Mouse (Mus musculus): ENCODE measurements around the gene Ttll2. TPM values are rescaled to one million over a fixed set of nuclear protein-coding genes. Genes with fewer than 3 reads are reported as not detected.

Ttll2 gene
- polyA plus RNA-seq (2015; fragmentation: Illumina TruSeq; extraction: RNeasy Lipid Tissue Mini Kit (QIAGEN cat#74804); ENCODE audit: insufficient read depth, low read depth, low replicate concordance): not detected

DNA sequence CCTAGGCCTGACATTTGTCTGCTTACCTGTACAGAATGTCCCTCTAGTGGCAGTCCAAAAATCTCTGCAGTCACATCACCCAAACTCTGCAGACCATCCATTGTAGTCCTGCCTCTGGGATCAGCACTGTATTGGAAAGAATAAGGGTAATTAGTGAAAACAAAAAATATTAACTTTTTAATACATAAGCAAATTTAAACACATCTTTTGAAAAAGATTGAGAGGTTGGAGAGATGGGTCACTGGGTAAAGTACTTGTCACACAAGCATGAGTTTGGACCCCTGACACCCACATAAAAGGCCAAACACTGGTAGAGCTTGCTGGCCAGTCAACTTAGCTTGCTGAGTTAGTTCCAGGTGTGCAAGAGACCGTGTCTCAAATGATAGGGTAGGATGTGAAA, at the start of gene Ttll2:
TSS of gene Ttll2 (minus strand) at position 101 of the 400 bp plus-strand sequence.

DNA sequence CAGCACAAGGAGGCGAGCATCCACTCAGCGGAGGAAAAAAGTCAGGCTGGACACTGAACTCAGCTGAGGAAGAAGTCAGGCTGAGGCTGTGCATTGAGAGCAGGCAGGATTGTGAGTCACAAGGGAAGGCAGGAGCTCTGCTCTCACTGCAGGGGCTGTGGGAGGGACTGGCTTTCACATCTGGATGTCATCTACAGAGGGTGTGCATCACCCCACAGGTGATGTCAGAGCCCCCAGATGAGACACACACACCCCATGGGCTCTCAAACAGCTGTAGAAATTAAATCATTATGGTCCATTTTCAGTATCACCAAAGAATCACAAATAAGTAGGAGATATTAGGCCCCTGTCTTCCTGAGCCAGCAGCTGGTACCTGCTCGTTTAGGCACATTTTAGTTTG, 32.9 kb upstream of the Ttll2 start, which contains the start of gene Unc93a2:
TSS of gene Unc93a2 (minus strand) at position 101 of the 400 bp plus-strand sequence.

DNA sequence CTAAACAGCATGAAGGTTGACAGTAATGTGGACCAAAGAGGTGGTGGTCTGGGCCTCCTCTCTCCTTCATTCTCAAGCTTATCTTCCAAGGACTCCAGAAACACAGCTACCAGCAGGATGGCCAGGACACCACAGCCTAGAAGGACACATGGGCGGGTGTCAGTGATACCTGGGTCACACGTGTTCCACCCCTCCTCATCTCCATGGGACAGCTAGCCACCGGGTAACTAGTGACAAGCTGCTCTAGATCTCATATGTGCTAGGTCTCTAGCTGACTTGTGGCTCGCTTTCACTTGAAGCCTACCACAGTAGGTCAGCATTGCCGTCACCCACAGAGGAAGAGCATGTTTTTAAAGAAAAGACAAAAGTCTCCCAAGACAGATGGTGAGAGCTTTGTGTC, 19.4 kb upstream of the Ttll2 start, which contains the start of gene Gm49630:
TSS of gene Gm49630 (minus strand) at position 101 of the 400 bp plus-strand sequence.

DNA sequence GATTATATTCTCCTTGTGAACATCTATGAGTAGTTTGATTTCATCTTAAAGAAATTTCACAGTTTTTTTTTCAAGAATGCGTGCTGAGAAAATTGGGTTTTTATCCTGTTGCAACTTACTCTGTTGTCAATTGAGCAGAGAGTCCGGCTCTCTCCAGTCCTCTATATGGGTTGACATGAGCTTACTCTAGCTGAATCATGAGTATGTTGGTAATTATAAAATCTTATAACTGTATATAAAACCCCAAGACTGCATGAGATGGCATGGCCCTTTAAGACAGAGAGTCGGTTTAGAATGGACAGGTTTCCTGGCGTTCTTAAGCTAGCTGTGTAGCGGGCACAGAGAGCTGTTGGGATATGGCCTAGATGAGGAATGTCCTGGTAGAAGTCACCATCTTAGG, 28.1 kb downstream of the Ttll2 start, which contains the start of gene Tcp10a:
TSS of gene Tcp10a (plus strand) at position 301 of the 400 bp plus-strand sequence.

Other genes starting within 250 kb of the Ttll2 start
- gene Rps6ka2, start 182.6 kb downstream of the Ttll2 start, polyA plus RNA-seq (2015; fragmentation: Illumina TruSeq; extraction: RNeasy Lipid Tissue Mini Kit (QIAGEN cat#74804); ENCODE audit: insufficient read depth, low read depth, low replicate concordance): 5.1 TPM
- not detected for gene Tcp10a, start 28.1 kb downstream of the Ttll2 start, polyA plus RNA-seq (2015; fragmentation: Illumina TruSeq; extraction: RNeasy Lipid Tissue Mini Kit (QIAGEN cat#74804); ENCODE audit: insufficient read depth, low read depth, low replicate concordance)
- not detected for gene Gm49630, start 19.3 kb upstream of the Ttll2 start, polyA plus RNA-seq (2015; fragmentation: Illumina TruSeq; extraction: RNeasy Lipid Tissue Mini Kit (QIAGEN cat#74804); ENCODE audit: insufficient read depth, low read depth, low replicate concordance)
- gene Unc93a2, start 32.8 kb upstream of the Ttll2 start, polyA plus RNA-seq (2015; fragmentation: Illumina TruSeq; extraction: RNeasy Lipid Tissue Mini Kit (QIAGEN cat#74804); ENCODE audit: insufficient read depth, low read depth, low replicate concordance): not detected

Measured in pancreas, adult 10 weeks (tissue).